Mouse (Mus musculus) heart, adult 2 months (tissue): Measurements from ENCODE around the gene Zfpm1. TPM values are rescaled to one million over a fixed set of nuclear protein-coding genes. Genes with fewer than 3 reads are reported as not detected.

Experiments used
- DNase-seq, 2 experiments: peaks; one replicate each; pipeline ENCODE4 v3.0.0; 2021
- H3K27ac ChIP-seq: fragments of 200-600 bp; 2 replicates; pipeline ENCODE4 v1.8.1; 2022
- H3K27me3 ChIP-seq: fragments of 200-500 bp; 2 replicates; pipeline ENCODE4 v1.6.1; 2012; ENCODE audit warnings: mild to moderate bottlenecking, low read length, inconsistent platforms, mixed read lengths; ENCODE audit not compliant: control insufficient read depth, insufficient read depth
- H3K36me3 ChIP-seq: fragments of 200-500 bp; 2 replicates; pipeline ENCODE4 v1.6.1; 2012; ENCODE audit warnings: low read length, inconsistent platforms; ENCODE audit not compliant: control insufficient read depth, insufficient read depth
- H3K4me1 ChIP-seq: fragments of 200-500 bp; 2 replicates; pipeline ENCODE4 v1.6.1; 2011; ENCODE audit warnings: low read length; ENCODE audit not compliant: control insufficient read depth, insufficient read depth
- H3K4me3 ChIP-seq: fragments of 200-600 bp; 2 replicates; pipeline ENCODE4 v1.8.1; 2022
- H3K79me2 ChIP-seq: fragments of 200-500 bp; replicated peaks from 2 replicates; pipeline ENCODE4 v1.6.1; 2012; ENCODE audit warnings: mild to moderate bottlenecking, inconsistent platforms, low read length, moderate library complexity, mixed read lengths; ENCODE audit not compliant: control insufficient read depth, insufficient read depth
- H3K9ac ChIP-seq: fragments of 200-500 bp; 2 replicates; pipeline ENCODE4 v1.6.1; 2012; ENCODE audit warnings: low read depth, mild to moderate bottlenecking, control low read depth, inconsistent platforms, low read length, mixed read lengths
- CTCF ChIP-seq: fragments of 200-600 bp; IDR thresholded peaks from 2 replicates; pipeline ENCODE4 v1.8.1; 2022; ENCODE audit warnings: antibody characterized with exemption, mild to moderate bottlenecking, moderate library complexity
- EP300 ChIP-seq: fragments of 200-500 bp; IDR thresholded peaks from 2 replicates; pipeline ENCODE4 v1.6.1; 2011; ENCODE audit warnings: low read depth, low read length, control low read depth; ENCODE audit not compliant: insufficient read depth
- POLR2A ChIP-seq: fragments of 200-500 bp; IDR thresholded peaks from 2 replicates; pipeline ENCODE4 v1.6.1; 2011; ENCODE audit warnings: mild to moderate bottlenecking, low read depth, low read length, control low read depth; ENCODE audit not compliant: insufficient read depth
- WGBS: fragments of 180-500 bp; shearing (Covaris S2); methylation state at CpG from one replicate; pipeline ENCODE4 v1.1.7; 2018; 5-methylcytosine and 5-hydroxymethylcytosine counted together
- intact Hi-C: fragments of 180-260 bp; cut with DNase I; formaldehyde crosslinking; loops from one replicate; pipeline ENCODE4 v1.15.1; 2025
- polyA plus RNA-seq: library from polyadenylated mRNA; depleted of rRNA; stranded (reverse); fragments of >200 nt; gene quantifications from 2 replicates; pipeline ENCODE4 v1.2.3, GENCODE M21; 2012
- total RNA-seq, 2 experiments: library from RNA; stranded (reverse); gene quantifications; 2 replicates each; pipeline ENCODE4 v1.2.3; 2021

The Zfpm1 gene
- total and polyA plus RNA-seq, 3 experiments = 20.9 to 24.6 (median 21.2) TPM

DNA sequence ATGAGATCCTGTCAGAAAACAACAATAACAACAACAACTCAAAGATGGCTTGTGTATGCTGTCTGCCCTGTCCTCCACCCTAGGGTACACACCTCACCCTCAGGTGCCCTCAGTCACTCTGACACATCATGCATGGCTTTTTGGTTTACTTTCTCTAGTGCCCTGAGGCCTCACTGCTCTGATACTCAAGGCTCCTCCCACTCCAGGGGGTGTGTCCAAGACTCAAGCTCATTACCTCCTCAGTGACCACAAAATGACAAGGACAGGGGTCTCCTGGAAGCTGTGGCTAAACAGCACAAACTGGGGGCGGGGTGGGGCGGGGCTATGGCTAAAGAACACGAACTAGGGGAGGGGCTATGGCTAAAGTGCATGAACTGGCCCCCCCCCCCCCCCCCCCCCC lies 22.1 kb downstream of the Zfpm1 start:
- no peak overlapping the region for H3K27ac ChIP-seq
- DNase-seq = no peak
- intact Hi-C loops = no loop called here
- peaks cover 14% of the 10 kb centered on the region for H3K4me1 ChIP-seq
- peaks cover 3% of the 10 kb centered on the region; the same call in 1 of the 2 replicates for H3K79me2 ChIP-seq
- H3K36me3 ChIP-seq = no peaks in the 10 kb centered on the region
- H3K4me3 ChIP-seq = no peak overlapping the region
- no peaks in the 10 kb centered on the region for H3K27me3 ChIP-seq
- 70% methylated on average over 3 of the region's 3 CpGs for WGBS
- H3K9ac ChIP-seq = no peak overlapping the region
- no peak for TF ChIP-seq EP300
- no peak for TF ChIP-seq CTCF
- TF ChIP-seq POLR2A = no peak

DNA sequence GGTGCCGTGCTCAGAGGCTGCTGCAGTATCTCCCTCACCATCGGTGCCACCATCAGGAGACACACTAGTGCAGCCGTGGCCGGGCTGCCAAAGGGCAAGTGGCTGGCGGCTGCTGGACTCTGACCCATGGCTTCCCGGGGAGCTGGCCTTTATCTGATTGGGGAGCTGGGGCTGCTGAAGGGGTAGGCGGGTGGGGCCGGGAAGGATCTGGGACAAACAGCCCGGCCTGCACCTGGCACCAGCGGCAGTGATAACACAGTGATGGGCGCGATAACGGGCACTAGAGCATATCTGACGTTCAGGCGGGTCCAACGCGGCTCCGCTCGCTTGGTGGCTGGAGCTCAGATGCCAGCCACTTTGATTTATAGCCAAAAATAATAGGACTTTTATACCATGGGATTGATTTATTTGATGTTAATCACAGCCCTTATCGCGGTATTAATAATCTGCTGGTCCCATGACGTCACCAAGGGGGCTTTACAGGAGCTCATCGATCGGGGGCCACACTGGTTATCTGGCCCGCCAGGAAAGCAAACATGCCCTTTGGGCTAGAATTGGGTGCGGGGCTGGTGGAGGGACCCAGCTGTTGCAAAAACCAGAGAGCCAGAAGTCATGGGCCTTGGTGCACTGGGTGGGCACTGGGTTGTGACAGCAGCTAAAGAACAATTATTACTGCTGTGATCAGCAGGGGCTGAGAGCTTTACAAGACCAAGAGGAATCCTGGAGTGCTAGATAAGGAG lies 24.9 kb downstream of the Zfpm1 start:
- TF ChIP-seq EP300 (no peak), POLR2A (no peak), CTCF (no peak)
- peaks cover 2% of the 10 kb centered on the region for H3K4me1 ChIP-seq
- no peak overlapping the region for H3K4me3 ChIP-seq
- H3K79me2 ChIP-seq = no peaks in the 10 kb centered on the region
- intact Hi-C loops = no loop called here
- DNase-seq = no peak
- no peaks in the 10 kb centered on the region for H3K27me3 ChIP-seq
- H3K27ac ChIP-seq = no peak overlapping the region
- no peaks in the 10 kb centered on the region for H3K36me3 ChIP-seq
- H3K9ac ChIP-seq = no peak overlapping the region
- WGBS = 74% methylated on average over 26 of the region's 26 CpGs

DNA sequence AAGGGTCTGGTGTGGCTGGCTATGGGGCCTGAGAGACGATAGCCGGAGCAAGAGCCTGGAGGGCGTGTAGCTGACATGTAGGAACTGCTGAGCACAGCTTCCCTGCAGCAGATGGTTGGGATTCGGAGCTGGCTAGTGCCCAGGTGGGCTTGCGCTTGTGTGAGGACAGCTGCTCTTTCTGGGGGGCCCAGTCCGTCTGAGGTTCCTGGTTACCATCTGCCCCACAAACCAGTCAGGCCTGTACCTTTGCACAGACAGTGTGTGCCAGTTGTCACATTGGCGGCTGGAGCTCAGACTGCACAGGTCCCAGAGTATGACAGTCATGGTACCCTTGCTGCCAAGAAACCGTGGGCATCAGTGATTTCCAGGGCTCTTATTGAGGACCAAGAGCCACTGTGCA lies 25.9 kb downstream of the Zfpm1 start:
- no peak for TF ChIP-seq EP300
- no peak for TF ChIP-seq CTCF
- no peak for TF ChIP-seq POLR2A
- Histone ChIP-seq H3K4me1 (peaks cover 2% of the 10 kb centered on the region), H3K79me2 (no peaks in the 10 kb centered on the region), H3K9ac (no peak overlapping the region), H3K27me3 (no peaks in the 10 kb centered on the region), H3K36me3 (no peaks in the 10 kb centered on the region), H3K27ac (no peak overlapping the region), H3K4me3 (no peak overlapping the region)
- 87% methylated on average over 8 of the region's 8 CpGs for WGBS
- intact Hi-C loops = no loop called here
- no peak for DNase-seq

DNA sequence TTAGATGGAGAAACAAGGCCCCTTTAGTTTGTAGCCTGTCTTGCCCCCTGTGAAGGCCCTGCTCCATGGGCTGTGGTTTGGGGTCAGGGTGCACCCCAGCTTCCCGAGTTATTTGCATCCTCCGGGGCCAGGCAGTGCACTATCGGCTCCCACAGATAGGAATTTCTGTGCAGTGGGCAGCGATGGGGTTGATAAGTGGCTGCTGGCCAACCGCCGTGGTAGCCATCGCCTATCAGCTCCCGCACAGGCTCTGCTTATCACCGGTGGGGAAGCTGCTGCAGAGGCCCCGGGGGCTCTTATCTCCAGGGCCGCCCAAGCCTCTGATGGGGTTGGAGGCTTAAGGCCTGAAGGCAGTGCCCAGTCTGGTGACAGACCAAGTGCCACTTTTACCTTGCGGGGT lies 27.3 kb downstream of the Zfpm1 start:
- DNase-seq = no peak
- no peak overlapping the region for H3K9ac ChIP-seq
- H3K36me3 ChIP-seq = no peaks in the 10 kb centered on the region
- no peaks in the 10 kb centered on the region for H3K79me2 ChIP-seq
- WGBS = 41% methylated on average over 12 of the region's 12 CpGs
- intact Hi-C loops = no loop called here
- no peak overlapping the region for H3K27ac ChIP-seq
- no peaks in the 10 kb centered on the region for H3K27me3 ChIP-seq
- no peak overlapping the region for H3K4me3 ChIP-seq
- H3K4me1 ChIP-seq = peaks cover 7% of the 10 kb centered on the region
- TF ChIP-seq POLR2A (no peak), CTCF (no peak)

DNA sequence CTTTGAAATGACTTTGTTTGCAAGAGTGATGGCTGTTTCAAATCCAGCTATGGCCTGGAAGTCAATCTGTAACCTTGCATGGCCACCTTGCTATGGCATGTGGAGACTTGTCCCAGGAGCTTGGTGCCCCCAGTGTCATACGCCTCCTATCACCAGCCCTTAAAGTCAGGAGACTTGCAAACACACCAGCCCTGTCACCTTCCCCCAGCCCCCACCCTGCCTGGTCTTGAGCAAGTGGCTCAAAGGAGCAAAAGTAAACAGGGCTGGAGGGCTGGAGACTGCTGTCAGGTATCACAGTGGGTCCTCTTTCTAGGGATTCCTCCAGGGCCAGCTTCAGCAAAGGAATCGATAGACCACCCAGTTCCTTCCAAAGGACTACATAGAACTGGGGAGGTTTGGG lies 29.2 kb downstream of the Zfpm1 start:
- TF ChIP-seq POLR2A (no peak), EP300 (no peak), CTCF (no peak)
- H3K27me3 ChIP-seq = no peaks in the 10 kb centered on the region
- no peak for DNase-seq
- no peaks in the 10 kb centered on the region for H3K36me3 ChIP-seq
- H3K79me2 ChIP-seq = no peaks in the 10 kb centered on the region
- H3K9ac ChIP-seq = no peak overlapping the region
- WGBS = 90% methylated on average over 2 of the region's 2 CpGs
- intact Hi-C loops = no loop called here
- H3K27ac ChIP-seq = no peak overlapping the region
- peaks cover 18% of the 10 kb centered on the region for H3K4me1 ChIP-seq
- no peak overlapping the region for H3K4me3 ChIP-seq

DNA sequence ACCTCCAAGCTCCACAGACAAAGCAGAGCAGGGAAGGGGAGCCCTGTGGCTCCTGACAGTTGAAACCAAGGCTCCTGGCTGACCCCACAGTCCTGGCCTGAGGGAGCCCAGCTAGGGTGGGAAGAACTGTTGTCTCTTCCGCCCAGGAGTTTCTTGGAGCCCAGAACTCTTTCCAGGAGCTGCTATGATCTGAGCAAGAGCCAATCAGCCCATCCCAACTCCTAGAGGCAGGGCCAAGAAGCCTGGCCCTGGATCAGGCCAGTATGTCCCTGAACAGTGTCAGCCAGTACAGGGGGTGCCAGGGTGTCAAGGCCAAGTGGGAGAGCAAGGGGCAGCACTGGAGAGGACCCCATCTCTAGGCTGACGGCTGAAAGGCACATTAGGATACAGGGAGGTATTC lies 30.6 kb downstream of the Zfpm1 start:
- H3K9ac ChIP-seq = no peak overlapping the region
- TF ChIP-seq CTCF = no peak
- H3K79me2 ChIP-seq = no peaks in the 10 kb centered on the region
- H3K4me1 ChIP-seq = peaks cover 23% of the 10 kb centered on the region
- no peaks in the 10 kb centered on the region for H3K27me3 ChIP-seq
- no peaks in the 10 kb centered on the region for H3K36me3 ChIP-seq
- WGBS = 56% methylated on average over 2 of the region's 2 CpGs
- no peak overlapping the region for H3K4me3 ChIP-seq
- peak in 1 of 2 experiments; percentile 54 for DNase-seq
- intact Hi-C loops = no loop called here
- H3K27ac ChIP-seq = no peak overlapping the region
